Mouse (Mus musculus) heart, embryonic 10.5 days (tissue): ENCODE results near the gene Galnt2. TPM values are rescaled to one million over a fixed set of nuclear protein-coding genes. Genes with fewer than 3 reads are reported as not detected.

Experiments used
- DNase-seq: peaks from one replicate; pipeline ENCODE4 v3.0.0-alpha.2; 2017; ENCODE audit warnings: low spot score
- H3K27ac ChIP-seq: fragments of 300-500 bp; sonication (generic); 2 replicates; pipeline ENCODE4 v1.5.1; 2016; ENCODE audit warnings: mild to moderate bottlenecking
- H3K27me3 ChIP-seq: fragments of 300-500 bp; sonication (generic); 2 replicates; pipeline ENCODE4 v1.6.1; 2016; ENCODE audit warnings: mild to moderate bottlenecking; ENCODE audit not compliant: poor library complexity, insufficient read depth, severe bottlenecking
- H3K36me3 ChIP-seq: fragments of 300-500 bp; sonication (generic); 2 replicates; pipeline ENCODE4 v1.6.1; 2016; ENCODE audit warnings: mild to moderate bottlenecking, moderate library complexity
- H3K4me1 ChIP-seq: fragments of 300-500 bp; sonication (generic); 2 replicates; pipeline ENCODE4 v1.6.1; 2016; ENCODE audit warnings: mild to moderate bottlenecking
- H3K4me3 ChIP-seq: fragments of 300-500 bp; sonication (generic); 2 replicates; pipeline ENCODE4 v1.5.1; 2016; ENCODE audit warnings: mild to moderate bottlenecking, moderate library complexity
- H3K9me3 ChIP-seq: fragments of 300-500 bp; sonication (generic); 2 replicates; pipeline ENCODE4 v1.6.1; 2016; ENCODE audit warnings: mild to moderate bottlenecking, moderate library complexity
- WGBS: fragments of 180-500 bp; shearing (Covaris S2); methylation state at CpG from one replicate; pipeline ENCODE4 v1.1.7; 2016; 5-methylcytosine and 5-hydroxymethylcytosine counted together
- polyA plus RNA-seq: library from polyadenylated mRNA; unstranded; fragments of >200 nt; fragmentation: Nextera tagmentation; extraction: Ambion mirVana; gene quantifications from 2 replicates; pipeline ENCODE4 v1.2.1, GENCODE M21; 2016

The Galnt2 gene
- polyA plus RNA-seq, 1 experiment from 2014 or later, result 44.7 TPM

DNA sequence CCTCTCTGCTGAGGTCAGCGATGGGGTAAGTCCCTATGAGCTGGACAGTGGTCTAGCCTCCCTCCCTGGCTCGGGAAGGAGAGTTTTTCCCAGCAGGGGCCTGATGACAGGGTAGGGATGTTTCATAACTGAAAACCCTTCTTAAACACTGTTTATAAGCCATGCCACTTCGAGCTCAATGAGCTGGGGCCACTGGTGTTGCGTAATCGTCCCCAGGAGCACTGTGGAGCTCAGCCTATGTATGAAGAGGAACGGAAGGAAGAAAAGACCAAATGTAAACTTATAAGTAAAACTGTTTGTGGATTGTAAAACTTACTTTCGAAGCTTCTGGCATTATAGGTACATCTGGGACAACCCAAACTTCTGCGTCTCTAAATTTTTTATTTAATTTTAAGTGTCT, 29.5 kb upstream of the Galnt2 start:
- peaks cover 49% of the 10 kb centered on the region for H3K27me3 ChIP-seq
- H3K4me3 ChIP-seq, result no peak overlapping the region
- 0 out of 2 replicates have a peak, but pooled peaks cover 4% of the 10 kb centered on the region for H3K4me1 ChIP-seq
- no peaks in the 10 kb centered on the region for H3K9me3 ChIP-seq
- no peak overlapping the region for H3K27ac ChIP-seq
- WGBS, result 84% methylated on average over 8 of the region's 8 CpGs
- H3K36me3 ChIP-seq, result no peaks in the 10 kb centered on the region
- no peak for DNase-seq

DNA sequence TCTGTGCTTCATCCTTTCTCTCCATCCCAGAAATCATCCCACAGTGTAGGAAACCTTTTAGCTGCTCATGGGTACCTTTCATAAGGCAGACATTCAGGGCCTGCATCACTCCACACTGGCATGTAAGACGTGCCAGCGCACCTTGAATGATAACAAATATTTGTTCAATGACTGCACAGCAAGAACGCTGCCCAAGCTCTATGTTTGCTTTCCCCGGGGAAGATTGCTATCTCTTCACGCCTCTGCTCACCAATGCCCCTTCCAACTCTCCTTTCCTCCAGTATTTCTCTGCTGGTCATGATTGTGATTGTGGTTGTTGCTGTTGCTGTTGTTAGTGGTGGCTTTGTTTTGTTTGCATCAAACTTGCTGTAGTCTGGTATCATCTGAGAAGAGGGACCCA, 28.3 kb upstream of the Galnt2 start:
- Histone ChIP-seq H3K36me3 (no peaks in the 10 kb centered on the region), H3K27ac (no peak overlapping the region), H3K4me3 (no peak overlapping the region), H3K27me3 (peaks cover 38% of the 10 kb centered on the region), H3K4me1 (no peaks in the 10 kb centered on the region), H3K9me3 (no peaks in the 10 kb centered on the region)
- DNase-seq, result no peak
- WGBS, result 66% methylated on average over 5 of the region's 5 CpGs

DNA sequence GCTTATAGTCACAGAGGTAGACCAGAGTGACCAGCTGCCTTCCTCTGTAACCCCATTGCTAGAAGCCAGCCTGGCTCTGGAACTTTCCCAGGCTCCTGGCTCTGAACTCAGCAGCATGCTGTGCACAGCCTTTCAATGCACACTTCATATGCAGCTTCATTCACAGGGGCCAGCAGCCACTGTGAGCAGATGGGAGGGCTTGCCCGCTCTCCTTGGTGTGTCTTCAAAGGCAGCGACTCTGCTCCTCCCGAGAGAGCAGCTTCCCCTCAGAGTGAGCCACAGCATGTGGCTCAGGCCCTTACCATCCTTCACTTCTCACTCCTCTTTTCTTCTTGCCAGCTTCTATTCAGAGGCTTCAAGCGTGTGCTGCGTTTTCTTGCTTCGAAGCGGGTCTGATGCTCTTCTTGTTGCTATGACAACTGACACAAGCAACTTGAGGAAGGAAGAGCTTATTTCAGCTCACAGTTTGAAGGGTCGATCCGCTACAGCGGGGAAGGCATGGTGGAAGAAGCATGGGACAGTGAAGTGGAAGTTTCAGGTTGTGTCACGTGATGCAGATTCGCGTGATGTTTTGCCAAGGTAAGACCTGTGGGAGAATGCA, 27.1 kb upstream of the Galnt2 start:
- H3K9me3 ChIP-seq, result no peaks in the 10 kb centered on the region
- H3K4me1 ChIP-seq, result no peaks in the 10 kb centered on the region
- WGBS, result 84% methylated on average over 13 of the region's 13 CpGs
- H3K4me3 ChIP-seq, result no peak overlapping the region
- H3K27me3 ChIP-seq, result peaks cover 26% of the 10 kb centered on the region; the same call in 1 of the 2 replicates
- H3K27ac ChIP-seq, result no peak overlapping the region
- DNase-seq, result no peak
- no peaks in the 10 kb centered on the region for H3K36me3 ChIP-seq

DNA sequence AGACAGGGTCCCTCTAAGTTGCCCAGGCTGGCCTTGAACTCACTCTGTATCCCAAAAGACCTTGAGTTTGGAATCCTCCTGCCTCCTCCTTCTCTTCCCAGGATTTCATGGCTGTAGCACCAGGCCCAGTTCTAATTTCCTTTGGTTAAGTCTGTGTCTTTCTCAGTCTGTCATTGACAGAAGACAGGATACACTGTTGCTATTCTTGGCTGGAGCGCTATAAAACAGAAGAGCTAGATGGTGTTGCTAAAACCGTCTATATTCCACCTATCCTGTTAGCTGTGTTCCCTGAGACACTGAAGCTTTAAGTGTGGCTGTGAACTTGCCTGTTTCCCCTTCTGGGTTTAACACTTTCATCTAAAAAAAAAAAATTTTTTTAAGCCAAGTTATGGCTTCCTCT, 19.0 kb upstream of the Galnt2 start:
- DNase-seq, result no peak
- Histone ChIP-seq H3K9me3 (no peaks in the 10 kb centered on the region), H3K27me3 (no peaks in the 10 kb centered on the region), H3K4me1 (peaks cover 10% of the 10 kb centered on the region), H3K36me3 (no peaks in the 10 kb centered on the region), H3K4me3 (no peak overlapping the region), H3K27ac (peak overlapping the region; percentile 64; the same call in 1 of the 2 replicates)
- WGBS, result 41% methylated on average over 2 of the region's 2 CpGs

- Histone ChIP-seq H3K9me3 (no peaks in the 10 kb centered on the region), H3K4me3 (no peak overlapping the region), H3K27ac (no peak overlapping the region), H3K36me3 (no peaks in the 10 kb centered on the region), H3K27me3 (no peaks in the 10 kb centered on the region), H3K4me1 (peaks cover 10% of the 10 kb centered on the region)
- DNase-seq, result no peak
Observed at GRCm38 (mm10) chr8:124216951-124217350, 14.2 kb upstream of the Galnt2 start.

DNA sequence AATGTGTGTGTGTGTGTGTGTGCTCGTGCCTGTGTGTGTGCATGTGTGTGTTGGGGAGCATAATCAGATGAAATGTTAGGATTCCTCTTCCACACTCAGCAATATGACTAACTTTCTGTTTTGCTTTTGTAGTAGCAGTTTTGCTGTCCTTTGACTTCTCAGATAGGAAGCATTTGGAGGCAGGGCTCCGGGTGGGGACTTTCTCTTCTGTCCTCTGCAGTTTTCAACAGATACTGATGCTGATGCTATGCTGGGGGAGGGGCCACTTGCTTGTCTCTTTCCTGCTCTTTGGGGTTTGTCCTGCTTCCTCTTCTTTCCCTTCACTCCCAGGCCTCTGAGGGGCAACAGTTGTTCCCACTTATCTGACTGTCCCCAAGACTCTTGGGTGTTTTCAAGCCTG, 1.3 kb upstream of the Galnt2 start:
- H3K27me3 ChIP-seq, result peaks cover 8% of the 10 kb centered on the region
- H3K27ac ChIP-seq, result peak overlapping the region; percentile 76
- DNase-seq, result no peak
- peaks cover 43% of the 10 kb centered on the region for H3K4me1 ChIP-seq
- no peaks in the 10 kb centered on the region for H3K9me3 ChIP-seq
- 61% methylated on average over 2 of the region's 2 CpGs for WGBS
- no peaks in the 10 kb centered on the region for H3K36me3 ChIP-seq
- no peak overlapping the region for H3K4me3 ChIP-seq

DNA sequence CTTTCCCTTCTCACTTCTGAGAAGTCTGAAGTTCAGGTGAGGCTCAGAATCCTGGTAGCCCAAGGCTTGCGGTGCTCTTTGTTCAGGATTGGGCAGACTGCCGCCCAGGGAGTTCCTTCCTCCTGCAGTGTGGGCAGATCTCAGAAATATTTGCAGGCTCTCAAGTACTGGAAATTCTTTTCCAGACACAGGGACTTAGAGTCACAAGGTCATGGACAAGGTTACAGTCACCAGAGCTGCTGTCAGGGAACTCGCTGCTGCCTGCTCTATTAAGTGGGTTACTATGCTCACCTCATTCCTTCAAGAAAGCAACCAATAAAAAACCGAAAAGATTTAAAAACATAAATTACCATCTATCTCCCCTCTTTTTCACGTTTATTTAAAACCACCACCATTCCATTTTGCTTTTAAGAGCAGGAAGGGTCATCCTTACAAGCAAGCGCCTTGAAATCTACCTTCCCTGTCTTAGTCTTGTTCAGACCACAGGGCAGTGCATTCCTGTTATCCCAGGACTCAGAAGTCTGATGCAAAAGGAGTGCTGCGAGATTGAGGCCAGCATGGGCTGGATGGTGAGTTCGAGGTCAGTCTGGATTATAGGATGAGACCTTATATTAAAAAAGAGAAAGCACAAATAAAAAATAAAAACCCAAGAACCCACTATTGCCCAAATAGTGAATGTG, 555 bp upstream of the Galnt2 start:
- H3K9me3 ChIP-seq, result no peaks in the 10 kb centered on the region
- H3K27ac ChIP-seq, result peak overlapping the region; percentile 87
- no peaks in the 10 kb centered on the region for H3K36me3 ChIP-seq
- no peak for DNase-seq
- H3K4me3 ChIP-seq, result peak overlapping the region; percentile 97
- H3K4me1 ChIP-seq, result peaks cover 51% of the 10 kb centered on the region
- 32% methylated on average over 8 of the region's 8 CpGs for WGBS
- peaks cover 7% of the 10 kb centered on the region for H3K27me3 ChIP-seq

- WGBS, result 4% methylated on average over 83 of the region's 83 CpGs
- H3K4me1 ChIP-seq, result peaks cover 58% of the 10 kb centered on the region
- peak overlapping the region; percentile 97 for H3K4me3 ChIP-seq
- DNase-seq, result peak; percentile 82
- H3K27ac ChIP-seq, result peak overlapping the region; percentile 87
- peaks cover 7% of the 10 kb centered on the region for H3K27me3 ChIP-seq
- H3K36me3 ChIP-seq, result 0 out of 2 replicates have a peak, but pooled peaks cover 2% of the 10 kb centered on the region
- H3K9me3 ChIP-seq, result no peaks in the 10 kb centered on the region
Observed at GRCm38 (mm10) chr8:124231485-124232279, 491 bp downstream of the Galnt2 start.

DNA sequence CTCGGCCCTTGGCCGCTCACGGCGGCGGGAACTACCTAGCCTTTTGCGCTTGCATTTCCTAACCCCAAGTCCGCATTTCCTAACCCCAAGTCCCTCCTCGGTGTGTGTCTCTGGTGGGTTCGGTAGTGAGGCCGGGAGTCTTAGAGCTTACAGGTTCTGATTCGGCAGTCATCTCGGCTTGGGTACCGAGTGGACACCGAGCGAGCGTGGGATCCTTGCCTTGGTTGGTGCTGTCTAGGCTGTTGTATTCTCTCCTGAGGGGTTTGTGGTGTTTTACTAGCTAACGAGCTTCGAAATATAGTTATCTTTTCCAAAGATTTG, 1.0 kb downstream of the Galnt2 start:
- H3K4me3 ChIP-seq, result peak overlapping the region; percentile 97
- H3K4me1 ChIP-seq, result peaks cover 60% of the 10 kb centered on the region
- 0 out of 2 replicates have a peak, but pooled peaks cover 4% of the 10 kb centered on the region for H3K36me3 ChIP-seq
- peak overlapping the region; percentile 87 for H3K27ac ChIP-seq
- DNase-seq, result no peak
- H3K9me3 ChIP-seq, result no peaks in the 10 kb centered on the region
- WGBS, result 4% methylated on average over 18 of the region's 18 CpGs
- H3K27me3 ChIP-seq, result peaks cover 7% of the 10 kb centered on the region

- WGBS, result 48% methylated on average over 2 of the region's 2 CpGs
- Histone ChIP-seq H3K36me3 (0 out of 2 replicates have a peak, but pooled peaks cover 4% of the 10 kb centered on the region), H3K9me3 (no peaks in the 10 kb centered on the region), H3K4me1 (peaks cover 80% of the 10 kb centered on the region), H3K27ac (no peak overlapping the region), H3K27me3 (peaks cover 24% of the 10 kb centered on the region), H3K4me3 (no peak overlapping the region)
- DNase-seq, result no peak
Observed at GRCm38 (mm10) chr8:124234496-124234895, 3.3 kb downstream of the Galnt2 start.

- WGBS, result 84% methylated on average over 4 of the region's 4 CpGs
- no peak for DNase-seq
- Histone ChIP-seq H3K4me3 (no peak overlapping the region), H3K36me3 (0 out of 2 replicates have a peak, but pooled peaks cover 4% of the 10 kb centered on the region), H3K4me1 (peaks cover 81% of the 10 kb centered on the region), H3K27me3 (peaks cover 24% of the 10 kb centered on the region), H3K27ac (no peak overlapping the region), H3K9me3 (no peaks in the 10 kb centered on the region)
Observed at GRCm38 (mm10) chr8:124235536-124235935, 4.3 kb downstream of the Galnt2 start.

DNA sequence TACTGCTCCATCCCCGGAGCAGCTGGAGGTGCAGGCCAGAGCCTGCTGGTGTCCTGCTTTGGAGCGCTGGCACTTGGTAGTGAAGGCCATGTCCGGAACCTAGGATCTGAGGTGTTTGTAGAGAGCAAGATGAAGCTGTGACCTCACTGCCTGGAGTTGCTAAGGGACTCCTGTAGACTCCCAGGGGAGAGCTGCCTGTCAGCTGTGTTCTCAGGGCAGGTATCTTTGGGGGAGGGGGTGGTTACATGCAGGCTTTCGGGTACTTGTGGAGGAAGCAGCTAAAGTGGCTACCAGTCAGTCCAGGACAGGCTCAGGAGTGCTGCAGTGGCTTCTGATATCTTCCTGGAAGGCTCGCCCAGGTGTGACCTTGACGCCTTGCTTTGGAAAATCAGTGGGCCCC, 8.2 kb downstream of the Galnt2 start:
- peaks cover 17% of the 10 kb centered on the region for H3K36me3 ChIP-seq
- H3K4me3 ChIP-seq, result 0 out of 2 replicates have a peak overlapping the region, but pooled peaks have one; percentile 5
- peaks cover 62% of the 10 kb centered on the region for H3K4me1 ChIP-seq
- H3K27me3 ChIP-seq, result peaks cover 26% of the 10 kb centered on the region
- DNase-seq, result no peak
- H3K9me3 ChIP-seq, result no peaks in the 10 kb centered on the region
- H3K27ac ChIP-seq, result no peak overlapping the region
- WGBS, result 71% methylated on average over 6 of the region's 6 CpGs

DNA sequence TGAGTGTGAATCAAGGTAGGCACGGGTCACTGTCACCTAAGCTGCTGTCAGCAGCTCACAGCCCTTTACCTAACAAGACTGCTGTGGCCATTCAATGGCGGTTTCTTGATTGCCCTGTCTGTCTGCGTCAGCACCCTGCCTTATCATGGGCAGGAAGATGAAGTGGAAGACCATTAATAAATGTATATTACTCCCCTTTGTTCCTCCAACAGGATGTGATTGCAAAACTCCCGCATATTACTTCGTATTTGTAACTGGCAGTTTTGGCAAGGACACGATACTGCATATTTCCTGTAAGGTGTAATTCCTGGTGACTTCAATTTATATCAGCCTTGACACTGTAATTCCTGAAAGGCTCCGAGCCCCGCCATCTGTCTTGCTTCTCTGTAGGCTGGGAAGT, 9.7 kb downstream of the Galnt2 start:
- 49% methylated on average over 8 of the region's 8 CpGs for WGBS
- Histone ChIP-seq H3K27me3 (peaks cover 39% of the 10 kb centered on the region), H3K36me3 (peaks cover 25% of the 10 kb centered on the region), H3K4me3 (no peak overlapping the region), H3K27ac (no peak overlapping the region), H3K9me3 (no peaks in the 10 kb centered on the region), H3K4me1 (peaks cover 50% of the 10 kb centered on the region)
- no peak for DNase-seq
